Mouse (Mus musculus): ENCODE measurements around the gene A830031A19Rik.

GRCm38 (mm10) chr11:24014642-24015041 is 60.2 kb downstream of the A830031A19Rik start:
- no peak for TF ChIP-seq CTCF (conservative IDR thresholded peaks at IDR 0.05; ENCODE audit: low read length)
- no peak for TF ChIP-seq NANOG (IDR thresholded peaks at IDR 0.05; ENCODE audit: borderline replicate concordance, low read length)
- no peak for TF ChIP-seq POU5F1 (IDR thresholded peaks at IDR 0.05; ENCODE audit: borderline replicate concordance, low read length)
